Mouse (Mus musculus) liver (tissue): ENCODE results near the gene Rnf151.
A peak's percentile ranks its signal among the peaks of the same experiment; 100 is the strongest.
"Not testable (repeated sequence)": the region's sequence is repeated elsewhere in the genome, so short reads cannot be mapped to it uniquely, and the experiment has no call there.

Experiments used
- DNase-seq: peaks from one replicate; pipeline ENCODE4 v3.0.0-alpha.2; 2020; ENCODE audit warnings: mixed read lengths

Rnf151 gene

DNA sequence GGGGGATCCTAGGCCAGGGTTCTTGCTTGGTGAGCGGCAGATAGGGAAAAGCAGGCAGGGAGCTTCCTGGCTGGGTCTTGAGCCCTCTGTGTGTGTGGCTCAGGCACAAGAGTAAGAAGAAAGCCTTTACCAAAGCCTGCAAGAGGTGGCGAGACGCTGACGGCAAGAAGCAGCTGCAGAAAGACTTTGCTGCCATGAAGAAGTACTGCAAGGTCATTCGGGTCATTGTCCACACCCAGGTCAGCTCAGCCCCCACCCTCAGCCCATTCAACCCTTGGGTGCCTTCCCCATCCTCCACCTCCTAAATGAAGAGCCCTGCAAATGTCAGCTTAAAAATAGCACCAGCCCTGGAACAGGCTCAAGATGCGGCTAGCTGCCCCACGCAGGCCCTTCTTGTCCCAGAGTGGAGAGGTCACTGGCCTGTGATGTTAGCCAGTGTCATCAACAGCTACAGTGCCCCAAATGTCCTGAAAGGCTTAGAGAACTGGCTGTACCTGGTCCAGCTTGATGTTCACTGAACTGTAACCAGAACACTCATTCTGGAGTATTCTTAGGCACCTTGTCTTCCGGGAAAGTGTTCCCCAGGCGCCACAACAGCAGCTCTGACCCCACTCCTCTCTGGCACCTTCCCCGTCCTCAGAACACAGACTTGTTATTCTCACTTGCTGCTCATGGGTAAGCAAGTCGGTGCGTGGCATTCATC, 14.5 kb upstream of the Rnf151 start:
- DNase-seq: no peak

- DNase-seq: no peak
Observed at GRCm38 (mm10) chr17:24730787-24731186, 12.9 kb upstream of the Rnf151 start.

DNA sequence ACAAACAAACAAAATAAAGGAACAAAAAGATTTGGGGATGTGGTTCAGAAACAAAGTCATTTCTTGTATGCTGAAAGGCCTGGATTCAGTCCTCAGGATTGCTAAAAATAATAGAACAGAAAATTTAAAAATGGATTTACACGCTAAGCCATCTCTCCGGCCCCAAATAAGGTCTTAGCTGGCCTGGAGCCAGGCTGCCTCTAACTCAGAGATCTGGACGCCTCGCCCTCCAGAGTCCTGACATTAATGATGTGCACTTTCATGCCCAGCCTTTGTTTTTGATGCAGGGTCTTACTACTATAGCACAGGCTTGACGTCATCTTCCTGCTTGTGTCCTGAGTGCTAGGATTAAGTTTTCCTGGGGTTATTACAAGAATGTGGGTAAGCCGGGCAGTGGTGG, 11.2 kb upstream of the Rnf151 start:
- DNase-seq: no peak

DNA sequence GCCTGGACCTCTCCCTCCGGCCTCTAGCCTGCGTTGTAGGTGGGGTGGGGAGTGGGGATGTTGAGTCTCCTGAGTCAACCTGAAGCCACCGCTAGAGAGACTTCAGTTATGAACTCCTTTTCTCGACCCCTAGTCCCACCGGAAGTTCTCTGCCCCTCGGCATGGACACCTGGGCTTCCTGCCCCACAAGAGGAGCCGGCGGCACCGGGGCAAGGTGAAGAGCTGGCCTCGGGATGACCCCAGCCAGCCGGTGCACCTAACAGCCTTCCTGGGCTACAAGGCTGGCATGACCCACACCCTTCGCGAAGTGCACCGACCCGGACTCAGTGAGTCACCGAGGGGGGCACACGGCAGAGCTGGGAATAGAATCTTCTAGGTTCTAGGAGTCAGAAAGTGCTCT, 10.3 kb upstream of the Rnf151 start:
- DNase-seq: no peak

DNA sequence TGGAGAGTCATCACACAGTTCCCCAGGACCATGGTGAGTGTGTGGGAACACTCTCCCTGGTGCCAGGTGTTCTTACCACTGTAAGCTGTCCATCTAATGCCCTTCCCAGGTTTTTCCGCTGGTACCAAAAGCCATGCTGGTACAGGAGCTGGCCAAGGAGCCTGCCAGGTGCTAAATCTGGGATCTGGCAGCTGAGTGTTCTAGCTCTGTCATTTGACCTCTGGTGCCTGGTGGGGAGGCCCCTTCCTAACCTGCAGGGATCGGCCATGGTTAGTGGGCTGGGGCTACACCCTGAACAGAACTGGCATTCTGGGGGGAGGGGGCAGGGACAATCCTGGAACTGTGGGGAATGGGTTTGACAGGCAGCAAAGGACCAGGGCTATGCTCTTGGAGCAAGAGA, 9.8 kb upstream of the Rnf151 start, which contains the start of gene Rpl3l:
TSS of gene Rpl3l (plus strand) at position 203 of the 400 bp plus-strand sequence.
- no peak for DNase-seq

GRCm38 (mm10) chr17:24725637-24726390, 8.0 kb upstream of the Rnf151 start:
- DNase-seq: no peak

DNA sequence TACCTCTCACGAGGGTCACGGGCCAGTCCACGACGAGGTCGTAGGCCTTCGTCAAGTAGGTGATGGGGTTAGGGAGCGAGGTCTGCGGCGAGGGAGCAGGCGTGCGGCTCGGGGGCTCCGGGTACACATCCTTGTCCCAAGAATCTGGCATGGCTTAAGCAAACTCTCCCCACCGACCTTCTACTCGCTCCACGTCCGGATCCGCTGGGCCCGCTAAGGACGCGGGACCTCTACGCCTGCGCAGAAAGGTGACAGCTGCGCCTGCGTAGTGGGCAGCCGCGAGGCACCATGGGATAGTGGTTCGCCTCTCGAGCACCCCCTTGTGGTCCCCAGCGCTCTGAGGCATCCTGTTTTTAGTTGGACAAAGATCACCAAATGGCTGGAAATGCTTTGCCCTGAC, 6.3 kb upstream of the Rnf151 start, which contains the start of gene Ndufb10:
TSS of gene Ndufb10 (minus strand) at position 295 of the 400 bp plus-strand sequence.
- peak; percentile 98 for DNase-seq

- peak; percentile 73 for DNase-seq
Observed at GRCm38 (mm10) chr17:24723881-24724180, 6.0 kb upstream of the Rnf151 start.

DNA sequence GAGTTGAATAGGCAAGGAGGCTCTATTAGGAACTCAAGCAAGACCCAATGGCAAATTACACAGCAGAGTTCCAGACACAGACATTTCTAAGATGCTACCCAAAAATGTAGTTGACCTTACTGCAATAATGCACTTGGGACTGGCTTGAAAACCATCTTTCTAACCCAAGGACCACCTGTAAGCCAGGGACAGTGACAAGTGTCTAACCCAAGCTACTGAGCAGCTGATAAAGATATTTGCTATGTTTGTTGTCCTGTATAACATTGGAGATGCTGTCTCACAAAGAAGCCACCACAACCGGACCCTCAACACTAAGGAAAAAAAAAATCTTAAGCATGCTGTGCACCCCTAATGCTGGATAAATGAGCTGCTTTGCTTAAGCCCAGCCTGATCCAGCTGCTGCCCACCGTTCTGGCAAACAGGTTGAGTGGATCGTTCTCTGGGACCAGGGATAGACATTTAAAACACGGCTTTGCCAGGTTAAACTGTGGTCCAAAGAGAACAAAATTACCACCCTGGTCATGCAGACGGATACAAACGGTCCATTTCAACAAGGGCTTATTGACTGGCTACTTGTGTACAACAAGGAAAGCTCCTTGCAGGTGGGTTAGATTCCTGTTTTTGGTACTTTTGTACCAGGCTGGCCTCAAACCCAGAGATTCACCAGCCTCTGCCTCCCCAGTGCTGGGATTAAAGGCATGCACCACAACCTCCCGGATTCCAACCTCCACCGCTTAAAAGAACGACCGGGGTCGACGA, 5.4 kb upstream of the Rnf151 start:
- DNase-seq: no peak

DNA sequence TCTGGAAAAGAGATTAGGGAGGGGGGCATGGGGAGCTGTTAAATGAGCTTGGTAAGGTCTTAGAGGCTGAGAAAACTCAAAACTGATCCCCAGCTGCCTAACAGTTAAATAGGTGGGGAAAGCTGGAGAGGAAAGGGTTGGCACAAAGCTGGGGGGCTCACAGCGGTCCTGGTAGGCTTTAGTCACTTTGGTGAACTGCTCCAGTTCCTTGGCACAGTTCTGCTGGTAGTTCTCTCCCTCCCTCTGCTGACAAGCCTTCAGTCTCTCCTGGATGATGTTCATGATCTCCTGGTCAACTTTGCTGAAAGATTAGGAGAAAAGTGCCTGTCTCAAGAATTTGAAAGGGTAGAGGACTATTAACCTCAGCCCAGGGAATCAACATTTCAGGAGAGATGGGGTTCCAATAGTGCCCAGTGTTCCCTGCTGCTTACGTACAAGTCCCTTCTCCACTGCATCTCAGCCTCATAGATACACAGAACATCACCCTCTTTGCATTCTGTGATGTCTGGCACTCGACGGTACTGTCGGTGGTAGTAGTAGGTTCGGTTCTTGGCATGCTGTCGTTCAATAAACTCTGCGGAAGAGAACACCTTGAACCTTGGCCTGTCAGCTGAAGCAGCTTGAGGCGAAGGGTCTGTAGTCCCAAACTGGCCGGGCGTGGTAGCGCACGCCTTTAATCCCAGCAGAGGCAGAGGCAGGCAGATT, 4.5 kb upstream of the Rnf151 start:
- peak; percentile 26 for DNase-seq

DNA sequence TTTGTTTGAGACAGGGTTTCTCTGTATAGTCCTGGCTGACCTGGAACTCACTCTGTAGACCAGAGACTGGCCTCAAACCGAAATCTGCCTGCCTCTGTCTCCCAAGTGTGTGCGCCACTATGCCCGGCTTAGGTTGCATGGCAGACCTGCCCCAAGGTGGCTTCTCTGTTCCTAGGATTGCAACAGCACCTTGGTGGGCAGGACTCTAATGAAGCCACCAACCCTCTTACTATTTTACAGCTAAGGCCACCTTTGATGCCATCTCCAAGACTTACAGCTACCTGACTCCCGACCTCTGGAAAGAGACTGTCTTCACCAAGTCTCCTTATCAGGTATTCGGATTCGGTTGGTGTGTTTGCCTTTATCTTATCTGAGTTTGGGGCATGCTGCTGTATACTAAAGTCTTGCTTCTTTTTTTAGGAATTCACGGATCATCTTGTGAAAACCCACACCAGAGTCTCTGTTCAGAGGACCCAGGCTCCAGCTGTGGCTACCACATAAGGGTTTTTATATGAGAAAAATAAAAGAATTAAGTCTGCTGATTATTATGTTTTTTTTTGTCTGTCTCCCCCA, 3.6 kb upstream of the Rnf151 start:
- DNase-seq: not testable (repeated sequence)

GRCm38 (mm10) chr17:24720616-24721015, 2.8 kb upstream of the Rnf151 start:
- DNase-seq: not testable (repeated sequence)

- peak; percentile 99 for DNase-seq
Observed at GRCm38 (mm10) chr17:24719494-24720222, 1.8 kb upstream of the Rnf151 start.

DNA sequence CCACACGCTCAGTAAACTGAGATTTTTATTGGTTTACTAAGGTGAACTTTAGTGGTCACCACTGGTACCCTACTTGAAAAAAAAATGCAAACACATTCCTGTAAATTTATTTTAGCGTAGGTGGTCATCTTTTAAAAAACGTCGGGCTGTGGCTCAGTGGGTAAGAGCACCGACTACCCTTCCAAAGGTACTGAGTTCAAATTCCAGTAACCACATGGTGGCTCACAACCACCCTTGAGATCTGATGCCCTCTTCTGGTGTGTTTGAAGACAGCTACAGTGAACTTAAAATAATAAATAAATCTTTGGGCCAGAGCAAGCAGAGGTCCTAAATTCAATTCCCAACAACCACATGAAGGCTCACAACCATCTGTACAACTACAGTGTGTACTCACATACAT, 1.1 kb upstream of the Rnf151 start:
- not testable (repeated sequence) for DNase-seq

DNA sequence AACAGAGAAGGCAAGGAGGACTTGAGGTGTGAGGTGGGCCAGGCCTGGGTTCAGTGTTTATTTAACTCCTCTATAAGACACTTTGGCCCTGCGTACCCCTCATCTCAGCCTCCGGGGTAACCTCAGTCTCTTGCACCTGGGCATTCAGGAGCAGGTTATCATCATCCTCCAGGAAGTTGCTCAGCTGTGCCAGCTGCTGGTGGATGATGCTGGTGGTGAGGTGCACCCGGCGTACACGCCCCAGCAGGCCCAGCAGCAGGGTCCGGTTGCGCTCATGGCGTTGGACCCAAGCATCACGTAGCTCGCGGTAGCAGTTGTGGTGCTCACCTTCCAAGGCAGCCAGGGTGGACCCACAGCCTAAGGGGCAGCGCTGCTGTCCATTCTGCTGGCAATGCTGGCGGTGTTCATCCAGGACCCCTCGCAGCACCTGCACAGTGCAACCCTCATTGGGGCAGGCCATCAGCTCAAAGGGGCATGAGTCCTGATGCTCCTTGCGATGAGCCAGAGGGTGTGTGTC, 1.6 kb downstream of the Rnf151 start:
- no peak for DNase-seq

GRCm38 (mm10) chr17:24715556-24715955, 2.3 kb downstream of the Rnf151 start:
- no peak for DNase-seq

- no peak for DNase-seq
Observed at GRCm38 (mm10) chr17:24708646-24709045, 9.2 kb downstream of the Rnf151 start.

- DNase-seq: peak; percentile 52
Observed at GRCm38 (mm10) chr17:24707801-24708425, 9.9 kb downstream of the Rnf151 start.

- peak; percentile 90 for DNase-seq
Observed at GRCm38 (mm10) chr17:24706982-24707800, 10.7 kb downstream of the Rnf151 start, which contains the start of gene Tbl3. Gene Tbl3 (minus strand): TSS chr17:24707660.

DNA sequence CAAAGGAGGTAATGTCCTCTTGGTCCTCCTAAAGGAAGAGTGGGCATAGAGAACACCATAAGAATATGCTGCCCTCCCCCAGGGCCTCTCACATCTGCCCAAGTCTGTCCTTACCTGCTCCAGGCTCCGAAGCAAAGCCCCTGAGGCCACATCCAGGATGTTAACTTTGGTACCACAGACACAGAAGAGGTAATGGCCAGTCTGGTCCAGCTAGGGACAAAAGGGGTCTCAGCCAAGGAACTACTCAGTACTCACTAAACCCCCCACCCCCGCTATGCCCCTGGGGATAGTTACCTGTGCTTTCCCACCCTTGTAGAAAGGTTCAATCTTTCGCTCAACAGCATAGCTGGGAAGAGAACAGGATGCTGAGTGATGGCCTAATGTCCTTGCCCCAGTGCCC, 12.0 kb downstream of the Rnf151 start:
- no peak for DNase-seq
